Mouse (Mus musculus): ENCODE results near the gene Gm49392. TPM values are rescaled to one million over a fixed set of nuclear protein-coding genes. Genes with fewer than 3 reads are reported as not detected.
"Not testable (repeated sequence)": the region's sequence is repeated elsewhere in the genome, so short reads cannot be mapped to it uniquely, and the experiment has no call there.

The Gm49392 gene
- total RNA-seq (2021) (1 to 10 TPM; 1.4 to 1.6 TPM), polyA plus RNA-seq (2012; rRNA removed) (0.21 and 1.3 TPM in 2 replicates)
- long read RNA-seq, result 0 reads

GRCm38 (mm10) chr13:60896794-60897193 is at the start of gene Gm49392:
Gm49392 (minus strand) TSS chr13:60896894.
- H3K9ac ChIP-seq (ENCODE audit: low read depth, low read length), result peak within 1 kb of the TSS; percentile 48
- H3K4me3 ChIP-seq, result peak within 1 kb of the TSS; percentile 19; the same call in 1 of the 2 replicates
- H3K79me2 ChIP-seq (replicated peaks; ENCODE audit: control insufficient read depth, insufficient read depth, low read length); H3K4me1 ChIP-seq (ENCODE audit: control insufficient read depth, insufficient read depth, low read length); DNase-seq; H3K27me3 ChIP-seq (ENCODE audit: control insufficient read depth, insufficient read depth, low read length); H3K36me3 ChIP-seq (ENCODE audit: control insufficient read depth, insufficient read depth, low read length): not testable (repeated sequence)
- WGBS, result 80% methylated on average over 8 of the region's 8 CpGs
- intact Hi-C loops (cut with DNase I), result loop anchor here (1.0 to 5.0 kb wide), 3 partner anchors 49 to 70 kb away; no protein-coding TSS in a partner anchor
- peak within 1 kb of the TSS; percentile 86 for H3K27ac ChIP-seq

- DNase-seq; H3K4me3 ChIP-seq; H3K27ac ChIP-seq; H3K4me1 ChIP-seq (ENCODE audit: control insufficient read depth, insufficient read depth, low read length); H3K27me3 ChIP-seq (ENCODE audit: control insufficient read depth, insufficient read depth, low read length); intact Hi-C loops (cut with DNase I); H3K36me3 ChIP-seq (ENCODE audit: control insufficient read depth, insufficient read depth, low read length); H3K9ac ChIP-seq (ENCODE audit: low read depth, low read length); H3K79me2 ChIP-seq (replicated peaks; ENCODE audit: control insufficient read depth, insufficient read depth, low read length): not testable (repeated sequence)
- 73% methylated on average over 3 of the region's 3 CpGs for WGBS
Measured at GRCm38 (mm10) chr13:60941884-60942283, 45.2 kb upstream of the Gm49392 start, which contains the start of gene Tpbpa. Tpbpa (minus strand) TSS chr13:60941984.

- H3K4me3 ChIP-seq, result peak within 1 kb of the TSS; percentile 48
- H3K9ac ChIP-seq (ENCODE audit: low read depth, low read length), result no peak within 1 kb of the TSS
- peak; percentile 42 to 78 for DNase-seq
- H3K27ac ChIP-seq, result peak within 1 kb of the TSS; percentile 84
- H3K27me3 ChIP-seq (ENCODE audit: control insufficient read depth, insufficient read depth, low read length), result no peaks in the 10 kb centered on the region
- H3K36me3 ChIP-seq (ENCODE audit: control insufficient read depth, insufficient read depth, low read length), result no peaks in the 10 kb centered on the region; the same call in 1 of the 2 replicates
- 22% methylated on average over 5 of the region's 5 CpGs for WGBS
- TF ChIP-seq EP300 (IDR thresholded peaks at IDR 0.05; ENCODE audit: insufficient read depth, low read depth, low read length), result peak; percentile 78; the same call in 1 of the 2 replicates
- TF ChIP-seq POLR2A (IDR thresholded peaks at IDR 0.05; ENCODE audit: insufficient read depth, low read depth, low read length), result peak; percentile 76
- TF ChIP-seq CTCF (IDR thresholded peaks at IDR 0.05), result no peak
- no peaks in the 10 kb centered on the region for H3K79me2 ChIP-seq (replicated peaks; ENCODE audit: control insufficient read depth, insufficient read depth, low read length)
- intact Hi-C loops (cut with DNase I), result loop anchor here (1.0 kb wide), 2 partner anchors 38 to 88 kb away; no protein-coding TSS in a partner anchor
- peaks cover 2% of the 10 kb centered on the region for H3K4me1 ChIP-seq (ENCODE audit: control insufficient read depth, insufficient read depth, low read length)
Measured at GRCm38 (mm10) chr13:60936500-60936901, 39.8 kb upstream of the Gm49392 start, which contains the start of the genes Gm49391 and Ctla2a. Gm49391 (minus strand) TSS chr13:60936571. Ctla2a (minus strand) TSS chr13:60936625.

- Histone ChIP-seq H3K4me3 (peak within 1 kb of the TSS; percentile 48), H3K27ac (peak within 1 kb of the TSS; percentile 84)
- DNase-seq; H3K4me1 ChIP-seq (ENCODE audit: control insufficient read depth, insufficient read depth, low read length); H3K79me2 ChIP-seq (replicated peaks; ENCODE audit: control insufficient read depth, insufficient read depth, low read length); H3K27me3 ChIP-seq (ENCODE audit: control insufficient read depth, insufficient read depth, low read length); H3K36me3 ChIP-seq (ENCODE audit: control insufficient read depth, insufficient read depth, low read length); H3K9ac ChIP-seq (ENCODE audit: low read depth, low read length); intact Hi-C loops (cut with DNase I): not testable (repeated sequence)
- 61% methylated on average over 2 of the region's 2 CpGs for whole genome bisulfite sequencing
Measured at GRCm38 (mm10) chr13:60935490-60935889, 38.8 kb upstream of the Gm49392 start, which contains the start of gene Gm49393. Gm49393 (minus strand) TSS chr13:60935590.

- H3K36me3 ChIP-seq (ENCODE audit: control insufficient read depth, insufficient read depth, low read length); H3K79me2 ChIP-seq (replicated peaks; ENCODE audit: control insufficient read depth, insufficient read depth, low read length); H3K4me3 ChIP-seq; DNase-seq; intact Hi-C loops (cut with DNase I); H3K9ac ChIP-seq (ENCODE audit: low read depth, low read length); H3K27ac ChIP-seq; H3K27me3 ChIP-seq (ENCODE audit: control insufficient read depth, insufficient read depth, low read length); H3K4me1 ChIP-seq (ENCODE audit: control insufficient read depth, insufficient read depth, low read length): not testable (repeated sequence)
- WGBS, result 75% methylated on average over 2 of the region's 2 CpGs
Measured at GRCm38 (mm10) chr13:60904780-60905179, 8.1 kb upstream of the Gm49392 start, which contains the start of gene Tpbpb. Tpbpb (minus strand) TSS chr13:60904880.

GRCm38 (mm10) chr13:60897328-60897727 is 634 bp upstream of the Gm49392 start, which contains the start of gene Ctla2b:
Ctla2b (minus strand) TSS chr13:60897447.
- intact Hi-C loops (cut with DNase I), result loop anchor here (1.0 to 5.0 kb wide), 3 partner anchors 50 to 71 kb away; no protein-coding TSS in a partner anchor
- H3K9ac ChIP-seq (ENCODE audit: low read depth, low read length), result peak within 1 kb of the TSS; percentile 48
- WGBS, result 14% methylated on average over 3 of the region's 3 CpGs
- peak within 1 kb of the TSS; percentile 19; the same call in 1 of the 2 replicates for H3K4me3 ChIP-seq
- H3K27ac ChIP-seq, result peak within 1 kb of the TSS; percentile 86
- H3K27me3 ChIP-seq (ENCODE audit: control insufficient read depth, insufficient read depth, low read length), result no peaks in the 10 kb centered on the region
- H3K79me2 ChIP-seq (replicated peaks; ENCODE audit: control insufficient read depth, insufficient read depth, low read length), result no peaks in the 10 kb centered on the region
- peaks cover 5% of the 10 kb centered on the region for H3K4me1 ChIP-seq (ENCODE audit: control insufficient read depth, insufficient read depth, low read length)
- no peaks in the 10 kb centered on the region; the same call in 1 of the 2 replicates for H3K36me3 ChIP-seq (ENCODE audit: control insufficient read depth, insufficient read depth, low read length)
- DNase-seq, result peak; percentile 65 to 86
- TF ChIP-seq CTCF (IDR thresholded peaks at IDR 0.05) (no peak), EP300 (IDR thresholded peaks at IDR 0.05; ENCODE audit: insufficient read depth, low read depth, low read length) (peak; percentile 98), POLR2A (IDR thresholded peaks at IDR 0.05; ENCODE audit: insufficient read depth, low read depth, low read length) (peak; percentile 71)
